In the genomic region with DNA sequence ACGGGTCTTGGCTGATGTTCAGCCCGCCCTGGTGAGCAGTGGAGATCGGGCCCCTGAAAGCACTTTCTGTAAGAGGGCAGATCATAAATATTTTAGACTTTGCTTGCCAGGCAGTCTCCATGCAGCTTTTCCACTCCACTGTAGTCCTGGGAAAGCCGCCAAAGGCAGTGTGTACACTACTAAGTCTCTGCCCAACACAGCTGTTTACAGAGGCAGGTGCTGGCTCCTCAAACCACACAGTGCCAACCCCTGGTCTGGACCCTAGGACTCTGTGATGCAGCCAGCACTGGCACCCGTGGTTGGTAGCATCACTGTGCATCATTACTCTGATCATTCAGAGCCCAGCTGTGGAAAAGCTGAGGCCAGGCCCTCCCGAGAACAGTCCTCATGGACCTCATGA, we compare ENCODE assay signal across 9 mouse cellular contexts.
DNase-seq lines count a peak whose midpoint lies in the region; ATAC-seq and TF ChIP-seq lines count a peak whose summit lies in the region.
"Had no signal": no experiment of that assay in that cellular context is flagged by ENCODE, and none has a peak within 500 bp of the region (broad histone marks: within the 10 kb centered on the region; RNA-seq: fewer than 3 reads in every experiment).

No protein-coding gene starts in this region.

- H3K4me1 ChIP-seq in kidney, adult 2 months (ENCODE audit: control insufficient read depth, insufficient read depth, low read length) = no peaks in the 10 kb centered on the region
- no peaks in the 10 kb centered on the region for H3K4me1 ChIP-seq in embryonic facial prominence, embryonic 15.5 days
- no peaks in the 10 kb centered on the region for H3K4me1 ChIP-seq in lung, embryonic 16.5 days (replicated peaks; ENCODE audit: control insufficient read depth, insufficient read depth, low read length)

- 68% methylated on average over 6 of the region's 6 CpGs for WGBS in kidney, adult 2 months
- WGBS in embryonic facial prominence, embryonic 15.5 days = 67% methylated on average over 6 of the region's 6 CpGs
- 61% methylated on average over 6 of the region's 6 CpGs for WGBS in lung, embryonic 16.5 days

- no peak for TF ChIP-seq POLR2A in kidney, adult 2 months (IDR thresholded peaks at IDR 0.05; ENCODE audit: low read depth, low read length)

- ATAC-seq in embryonic facial prominence, embryonic 15.5 days (ENCODE audit: insufficient number of reproducible peaks, low FRiP score, low TSS enrichment, low read depth) = peak; percentile 40; the same call in 1 of the 2 replicates
- 0 out of 2 replicates have a peak, but pooled peaks have one; percentile 20 for ATAC-seq in lung, embryonic 16.5 days (ENCODE audit: low read depth)

- no peaks in the 10 kb centered on the region for H3K9me3 ChIP-seq in embryonic facial prominence, embryonic 15.5 days (replicated peaks)
- no peaks in the 10 kb centered on the region for H3K9me3 ChIP-seq in lung, embryonic 16.5 days (ENCODE audit: control insufficient read depth, low read length)

- TF ChIP-seq CTCF in kidney, adult 2 months (conservative IDR thresholded peaks at IDR 0.05; ENCODE audit: insufficient read depth, insufficient read length, low read depth, low read length) = no peak

- H3K9ac ChIP-seq in embryonic facial prominence, embryonic 15.5 days = no peak overlapping the region
- H3K9ac ChIP-seq in lung, embryonic 16.5 days (ENCODE audit: low read length) = no peak overlapping the region

- no peaks in the 10 kb centered on the region for H3K27me3 ChIP-seq in kidney, adult 2 months (replicated peaks; ENCODE audit: control insufficient read depth, insufficient read depth, low read length)
- no peaks in the 10 kb centered on the region for H3K27me3 ChIP-seq in embryonic facial prominence, embryonic 15.5 days
- H3K27me3 ChIP-seq in lung, embryonic 16.5 days (ENCODE audit: control insufficient read depth, insufficient read depth, low read depth, low read length) = no peaks in the 10 kb centered on the region

- no peak overlapping the region for H3K27ac ChIP-seq in kidney, adult 2 months (ENCODE audit: insufficient read depth, low read depth, low read length)
- no peak overlapping the region for H3K27ac ChIP-seq in embryonic facial prominence, embryonic 15.5 days (replicated peaks)
- no peak overlapping the region for H3K27ac ChIP-seq in lung, embryonic 16.5 days (ENCODE audit: low read length)

- no peak overlapping the region for H3K4me2 ChIP-seq in embryonic facial prominence, embryonic 15.5 days (replicated peaks)
- no peak overlapping the region for H3K4me2 ChIP-seq in lung, embryonic 16.5 days (ENCODE audit: low read depth, low read length)

- no peaks in the 10 kb centered on the region for H3K36me3 ChIP-seq in kidney, adult 2 months (ENCODE audit: control insufficient read depth, insufficient read depth, low read length)
- H3K36me3 ChIP-seq in embryonic facial prominence, embryonic 15.5 days = no peaks in the 10 kb centered on the region
- H3K36me3 ChIP-seq in lung, embryonic 16.5 days (ENCODE audit: control insufficient read depth, insufficient read depth, low read length) = no peaks in the 10 kb centered on the region

- no peak overlapping the region for H3K4me3 ChIP-seq in kidney, adult 2 months (ENCODE audit: insufficient read depth, low read depth, low read length)
- H3K4me3 ChIP-seq in embryonic facial prominence, embryonic 15.5 days (replicated peaks) = no peak overlapping the region
- H3K4me3 ChIP-seq in lung, embryonic 16.5 days (ENCODE audit: low read length) = no peak overlapping the region

- DNase-seq in cerebellum, postnatal 10 days = peak; percentile 14 to 24
- no peak for DNase-seq in cerebellum, postnatal 14 days
- DNase-seq in kidney, adult 2 months = peak; percentile 9
- no peak for DNase-seq in kidney, adult 8-10 months
- DNase-seq in spleen, postnatal 10 days (ENCODE audit: low spot score in 2 of 2) = no peak
- DNase-seq in cerebellum, adult 9-10 months = no peak
- DNase-seq: adrenal gland, postnatal 25 days had no signal

Comparison
In these comparisons a context has a peak if more than half of its experiments do, and no peak if none do; other contexts are left out.
1. DNase-seq: peak in cerebellum, postnatal 10 days (2 of 2) and kidney, adult 2 months (single experiment); none in cerebellum, postnatal 14 days (0 of 2), kidney, adult 8-10 months (0 of 2), spleen, postnatal 10 days (0 of 2) and cerebellum, adult 9-10 months (single experiment).